Mouse (Mus musculus) telencephalon, adult 2 months (tissue): Measurements from ENCODE around the gene Sgsm2.

Experiments
- DNase-seq: peaks from one replicate; pipeline ENCODE4 v3.0.0-alpha.2; 2011; ENCODE audit warnings: low read depth, low spot score

Sgsm2 gene

GRCm38 (mm10) chr11:74896901-74897677 lies at the start of gene Sgsm2:
Gene Sgsm2, minus strand, starts transcription at chr11:74897060.
- peak; percentile 40 for DNase-seq

- no peak for DNase-seq
Observed at GRCm38 (mm10) chr11:74946348-74946747, 49.5 kb upstream of the Sgsm2 start.

GRCm38 (mm10) chr11:74930391-74930790 lies 33.5 kb upstream of the Sgsm2 start:
- no peak for DNase-seq

GRCm38 (mm10) chr11:74929111-74929510 lies 32.3 kb upstream of the Sgsm2 start:
- DNase-seq, result no peak

- DNase-seq, result no peak
Observed at GRCm38 (mm10) chr11:74927236-74927725, 30.4 kb upstream of the Sgsm2 start.

- DNase-seq, result no peak
Observed at GRCm38 (mm10) chr11:74926388-74927005, 29.6 kb upstream of the Sgsm2 start.

- peak; percentile 94 for DNase-seq
Observed at GRCm38 (mm10) chr11:74925577-74926387, 28.9 kb upstream of the Sgsm2 start, which contains the start of the genes Smg6 and Srr. Gene Smg6, plus strand, starts transcription at chr11:74925823. Gene Srr, minus strand, starts transcription at chr11:74925948.

GRCm38 (mm10) chr11:74924149-74924548 lies 27.3 kb upstream of the Sgsm2 start:
- DNase-seq, result no peak

- DNase-seq, result no peak
Observed at GRCm38 (mm10) chr11:74919249-74919648, 22.4 kb upstream of the Sgsm2 start.

GRCm38 (mm10) chr11:74912492-74912891 lies 15.6 kb upstream of the Sgsm2 start:
- no peak for DNase-seq

GRCm38 (mm10) chr11:74909978-74910377 lies 13.1 kb upstream of the Sgsm2 start:
- no peak for DNase-seq

- DNase-seq, result no peak
Observed at GRCm38 (mm10) chr11:74908618-74909399, 11.9 kb upstream of the Sgsm2 start.

GRCm38 (mm10) chr11:74907850-74908249 lies 11.0 kb upstream of the Sgsm2 start:
- DNase-seq, result no peak

GRCm38 (mm10) chr11:74902416-74902815 lies 5.6 kb upstream of the Sgsm2 start:
- DNase-seq, result no peak

- no peak for DNase-seq
Observed at GRCm38 (mm10) chr11:74901555-74901954, 4.7 kb upstream of the Sgsm2 start.

- no peak for DNase-seq
Observed at GRCm38 (mm10) chr11:74898517-74898827, 1.6 kb upstream of the Sgsm2 start.

GRCm38 (mm10) chr11:74897678-74898516 lies 1.0 kb upstream of the Sgsm2 start, which contains the start of gene Tsr1:
Gene Tsr1, plus strand, starts transcription at chr11:74898071.
- DNase-seq, result peak; percentile 92

GRCm38 (mm10) chr11:74895980-74896900 lies 620 bp downstream of the Sgsm2 start:
- peak; percentile 29 for DNase-seq

GRCm38 (mm10) chr11:74894619-74895018 lies 2.2 kb downstream of the Sgsm2 start:
- DNase-seq, result no peak
